Mouse (Mus musculus): ENCODE results near the gene Pom121. TPM values are rescaled to one million over a fixed set of nuclear protein-coding genes. Genes with fewer than 3 reads are reported as not detected.

The Pom121 gene
- 5.2 and 5.3 TPM in 2 replicates for polyA plus RNA-seq (2015; fragmentation: Nextera tagmentation; extraction: Ambion mirVana)

DNA sequence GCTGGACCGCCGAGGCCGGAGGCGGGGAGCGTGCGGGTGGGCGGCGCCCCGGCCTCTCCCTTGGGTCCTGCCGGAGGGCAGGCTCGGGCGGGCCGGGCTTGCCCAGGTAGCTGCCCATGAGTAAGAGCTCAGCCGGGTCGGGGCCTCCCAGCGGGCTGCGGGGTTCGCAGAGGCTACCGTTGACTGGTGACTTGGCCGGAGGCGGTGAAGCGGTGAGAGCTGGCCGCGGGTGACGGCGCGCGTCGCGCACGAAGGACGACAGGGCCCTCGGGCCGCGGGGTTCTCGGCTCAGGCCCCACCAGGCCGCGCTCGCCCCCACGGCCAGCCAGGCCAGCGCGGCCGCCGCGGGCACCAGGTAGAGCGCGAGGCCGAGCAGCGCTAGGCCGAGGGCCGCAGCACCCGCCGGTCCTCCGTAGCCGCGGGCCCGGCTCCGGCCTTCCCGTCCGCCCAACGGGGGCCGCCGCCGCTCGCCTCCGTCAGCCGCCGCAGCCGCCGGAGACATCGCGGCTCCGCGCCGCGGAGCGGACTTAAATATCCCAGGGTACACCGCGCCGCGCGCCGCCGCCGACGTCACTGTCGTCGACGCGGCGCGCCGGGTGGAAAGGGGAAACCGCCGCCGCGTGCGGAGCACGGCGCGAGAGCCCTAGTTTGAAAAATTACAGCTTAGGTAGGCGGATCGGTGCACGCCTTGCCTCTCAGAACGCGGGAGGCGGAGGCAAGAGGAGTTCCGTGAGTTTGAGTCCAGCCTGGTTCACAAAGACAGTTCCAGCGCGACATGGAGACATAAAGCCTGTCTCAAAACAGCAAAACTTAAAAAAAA lies at the start of gene Pom121:
Gene Pom121, minus strand, starts transcription at position 543 of the 820 bp plus-strand sequence.
- Histone ChIP-seq H3K36me3 (ENCODE audit: control insufficient read depth, insufficient read depth) (peaks cover 28% of the 10 kb centered on the region), H3K9me3 (ENCODE audit: control insufficient read depth) (no peaks in the 10 kb centered on the region), H3K27me3 (replicated peaks; ENCODE audit: control insufficient read depth, insufficient read depth, low read length) (no peaks in the 10 kb centered on the region), H3K27ac (ENCODE audit: low read depth, low read length) (peak within 1 kb of the TSS; percentile 92), H3K4me1 (replicated peaks; ENCODE audit: control insufficient read depth, insufficient read depth, low read length) (no peaks in the 10 kb centered on the region), H3K4me3 (ENCODE audit: low read depth, low read length) (peak within 1 kb of the TSS; percentile 88), H3K4me2 (replicated peaks; ENCODE audit: low read depth) (peak within 1 kb of the TSS; percentile 95), H3K9ac (ENCODE audit: low read depth, low read length) (peak within 1 kb of the TSS; percentile 98)
- WGBS: under 1% methylated on average over 85 of the region's 110 CpGs
- ATAC-seq: peak; percentile 87
- TF ChIP-seq CTCF (IDR thresholded peaks at IDR 0.05; ENCODE audit: low read depth): no peak

DNA sequence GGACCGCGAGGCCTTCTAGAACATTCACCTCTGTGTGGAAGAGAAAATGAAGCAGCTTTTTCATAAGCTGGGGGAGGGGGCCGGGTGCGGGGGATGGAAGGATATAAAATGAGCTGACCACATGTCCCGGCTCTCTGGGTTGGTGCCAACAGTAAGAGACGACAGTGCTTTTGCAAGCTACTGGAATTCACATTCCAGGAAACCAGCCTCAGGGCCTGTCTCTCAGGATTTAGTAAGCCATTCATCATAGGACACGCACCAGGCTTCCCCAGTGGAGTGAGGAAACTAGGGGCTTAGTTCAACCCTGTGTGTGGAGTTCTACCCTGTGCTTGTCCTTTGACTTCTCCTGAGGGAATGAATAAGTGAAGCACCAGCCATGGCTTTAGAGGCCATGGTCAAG lies 48.1 kb upstream of the Pom121 start:
- H3K9me3 ChIP-seq (ENCODE audit: control insufficient read depth): no peaks in the 10 kb centered on the region
- no peak for TF ChIP-seq CTCF (IDR thresholded peaks at IDR 0.05; ENCODE audit: low read depth)
- H3K27me3 ChIP-seq (replicated peaks; ENCODE audit: control insufficient read depth, insufficient read depth, low read length): no peaks in the 10 kb centered on the region
- no peak overlapping the region for H3K4me3 ChIP-seq (ENCODE audit: low read depth, low read length)
- WGBS: 70% methylated on average over 7 of the region's 7 CpGs
- no peaks in the 10 kb centered on the region for H3K4me1 ChIP-seq (replicated peaks; ENCODE audit: control insufficient read depth, insufficient read depth, low read length)
- H3K4me2 ChIP-seq (replicated peaks; ENCODE audit: low read depth): no peak overlapping the region
- H3K9ac ChIP-seq (ENCODE audit: low read depth, low read length): no peak overlapping the region
- 0 out of 2 replicates have a peak, but pooled peaks have one; percentile 19 for ATAC-seq
- no peak overlapping the region for H3K27ac ChIP-seq (ENCODE audit: low read depth, low read length)
- H3K36me3 ChIP-seq (ENCODE audit: control insufficient read depth, insufficient read depth): peaks cover 4% of the 10 kb centered on the region; the same call in 1 of the 2 replicates

DNA sequence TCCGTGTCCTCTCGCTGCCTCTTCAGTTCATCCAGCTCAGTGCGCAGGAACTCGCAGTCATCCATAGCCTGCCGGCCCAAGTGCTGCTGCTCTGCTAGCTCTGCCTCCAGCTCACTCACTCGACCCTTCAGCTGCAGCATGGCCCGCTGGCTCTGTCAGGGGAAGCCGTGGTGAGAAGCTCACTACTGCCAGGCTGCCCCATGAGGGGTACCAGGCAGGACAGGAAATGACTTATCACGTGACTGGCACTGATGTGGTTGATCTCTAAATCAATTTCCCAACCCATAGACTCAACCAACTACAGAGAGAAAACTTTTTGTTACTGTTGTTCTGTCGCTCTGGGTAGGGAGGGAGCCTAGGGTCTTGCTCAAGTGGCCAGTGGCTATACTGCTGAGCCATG lies 40.7 kb upstream of the Pom121 start:
- ATAC-seq: no peak
- H3K36me3 ChIP-seq (ENCODE audit: control insufficient read depth, insufficient read depth): peaks cover 28% of the 10 kb centered on the region
- TF ChIP-seq CTCF (IDR thresholded peaks at IDR 0.05; ENCODE audit: low read depth): no peak
- no peak overlapping the region for H3K27ac ChIP-seq (ENCODE audit: low read depth, low read length)
- 95% methylated on average over 10 of the region's 10 CpGs for WGBS
- H3K9ac ChIP-seq (ENCODE audit: low read depth, low read length): no peak overlapping the region
- no peak overlapping the region for H3K4me2 ChIP-seq (replicated peaks; ENCODE audit: low read depth)
- 0 out of 2 replicates have a peak, but pooled peaks cover 3% of the 10 kb centered on the region for H3K9me3 ChIP-seq (ENCODE audit: control insufficient read depth)
- H3K4me3 ChIP-seq (ENCODE audit: low read depth, low read length): no peak overlapping the region
- no peaks in the 10 kb centered on the region for H3K27me3 ChIP-seq (replicated peaks; ENCODE audit: control insufficient read depth, insufficient read depth, low read length)
- no peaks in the 10 kb centered on the region for H3K4me1 ChIP-seq (replicated peaks; ENCODE audit: control insufficient read depth, insufficient read depth, low read length)

DNA sequence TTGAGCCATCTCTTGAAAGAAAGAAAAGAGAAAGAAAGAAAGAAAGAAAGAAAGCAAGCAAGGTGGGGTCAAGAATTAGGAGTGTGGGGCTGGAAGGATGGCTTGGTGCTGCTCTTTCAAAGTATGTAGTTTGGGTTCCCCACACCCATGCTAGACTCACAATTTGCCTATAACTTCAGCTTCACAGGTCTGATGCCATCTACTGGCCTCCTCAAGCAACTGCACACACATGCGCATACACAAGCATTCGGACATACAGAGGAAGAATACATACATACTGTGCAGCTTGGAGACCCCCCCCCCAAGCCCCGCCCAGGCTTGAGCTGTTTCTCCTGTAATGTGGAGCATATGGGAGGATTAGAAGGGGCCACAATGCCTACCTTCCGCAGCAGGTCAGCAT lies 39.5 kb upstream of the Pom121 start:
- no peak overlapping the region for H3K4me3 ChIP-seq (ENCODE audit: low read depth, low read length)
- H3K36me3 ChIP-seq (ENCODE audit: control insufficient read depth, insufficient read depth): peaks cover 27% of the 10 kb centered on the region
- H3K27ac ChIP-seq (ENCODE audit: low read depth, low read length): no peak overlapping the region
- no peaks in the 10 kb centered on the region for H3K4me1 ChIP-seq (replicated peaks; ENCODE audit: control insufficient read depth, insufficient read depth, low read length)
- no peak overlapping the region for H3K9ac ChIP-seq (ENCODE audit: low read depth, low read length)
- H3K9me3 ChIP-seq (ENCODE audit: control insufficient read depth): 0 out of 2 replicates have a peak, but pooled peaks cover 3% of the 10 kb centered on the region
- no peak overlapping the region for H3K4me2 ChIP-seq (replicated peaks; ENCODE audit: low read depth)
- ATAC-seq: no peak
- TF ChIP-seq CTCF (IDR thresholded peaks at IDR 0.05; ENCODE audit: low read depth): 0 out of 2 replicates have a peak, but pooled peaks have one; percentile 19
- no peaks in the 10 kb centered on the region for H3K27me3 ChIP-seq (replicated peaks; ENCODE audit: control insufficient read depth, insufficient read depth, low read length)
- WGBS: 97% methylated on average over 4 of the region's 4 CpGs

DNA sequence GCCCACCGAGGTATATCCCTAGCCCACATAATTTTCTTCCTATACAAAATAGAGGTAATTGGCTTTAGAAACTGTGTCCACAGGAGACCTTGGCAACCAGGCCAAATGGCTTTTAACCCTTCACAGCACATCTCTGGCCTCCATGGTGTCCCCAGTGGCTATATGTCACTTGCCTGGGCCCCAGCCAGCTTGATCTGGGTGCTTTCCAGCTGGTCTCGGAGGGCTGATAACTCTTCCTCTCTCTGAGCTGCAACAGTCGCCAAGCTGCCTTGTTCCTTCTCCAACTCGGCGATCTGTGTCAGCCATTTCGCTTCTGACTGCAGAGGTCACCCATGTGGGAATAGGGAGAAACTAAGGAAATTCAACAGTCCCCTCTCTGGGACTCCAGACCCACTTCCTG lies 36.8 kb upstream of the Pom121 start:
- Histone ChIP-seq H3K27ac (ENCODE audit: low read depth, low read length) (no peak overlapping the region), H3K9me3 (ENCODE audit: control insufficient read depth) (0 out of 2 replicates have a peak, but pooled peaks cover 3% of the 10 kb centered on the region), H3K27me3 (replicated peaks; ENCODE audit: control insufficient read depth, insufficient read depth, low read length) (no peaks in the 10 kb centered on the region), H3K4me3 (ENCODE audit: low read depth, low read length) (no peak overlapping the region), H3K9ac (ENCODE audit: low read depth, low read length) (no peak overlapping the region), H3K4me1 (replicated peaks; ENCODE audit: control insufficient read depth, insufficient read depth, low read length) (no peaks in the 10 kb centered on the region), H3K36me3 (ENCODE audit: control insufficient read depth, insufficient read depth) (peaks cover 33% of the 10 kb centered on the region), H3K4me2 (replicated peaks; ENCODE audit: low read depth) (no peak overlapping the region)
- WGBS: 78% methylated on average over 6 of the region's 6 CpGs
- ATAC-seq: no peak
- no peak for TF ChIP-seq CTCF (IDR thresholded peaks at IDR 0.05; ENCODE audit: low read depth)

DNA sequence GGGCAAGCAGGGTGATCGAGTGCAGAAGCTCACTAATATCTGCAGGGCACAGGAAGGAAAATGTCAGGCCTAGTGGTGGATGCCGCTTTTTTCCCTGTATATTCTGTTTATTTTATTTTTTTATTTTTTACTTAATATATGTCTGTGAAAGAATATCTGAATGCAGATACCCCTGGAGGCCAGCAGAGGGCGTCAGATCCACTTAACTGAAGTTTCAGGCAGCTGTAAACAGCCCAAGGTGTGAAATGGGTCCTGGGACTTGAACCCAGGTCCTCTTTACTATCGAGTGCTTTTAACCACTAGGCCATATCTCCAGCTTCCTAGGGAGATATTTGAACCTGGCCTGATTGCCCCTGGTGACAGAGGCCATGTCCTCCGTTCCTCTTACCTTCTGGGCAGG lies 34.4 kb upstream of the Pom121 start:
- Histone ChIP-seq H3K9ac (ENCODE audit: low read depth, low read length) (no peak overlapping the region), H3K9me3 (ENCODE audit: control insufficient read depth) (0 out of 2 replicates have a peak, but pooled peaks cover 1% of the 10 kb centered on the region), H3K4me2 (replicated peaks; ENCODE audit: low read depth) (no peak overlapping the region), H3K27ac (ENCODE audit: low read depth, low read length) (no peak overlapping the region; the same call in 1 of the 2 replicates), H3K36me3 (ENCODE audit: control insufficient read depth, insufficient read depth) (peaks cover 36% of the 10 kb centered on the region), H3K27me3 (replicated peaks; ENCODE audit: control insufficient read depth, insufficient read depth, low read length) (no peaks in the 10 kb centered on the region), H3K4me3 (ENCODE audit: low read depth, low read length) (no peak overlapping the region), H3K4me1 (replicated peaks; ENCODE audit: control insufficient read depth, insufficient read depth, low read length) (no peaks in the 10 kb centered on the region)
- TF ChIP-seq CTCF (IDR thresholded peaks at IDR 0.05; ENCODE audit: low read depth): peak; percentile 62
- WGBS: 75% methylated on average over 5 of the region's 5 CpGs
- no peak for ATAC-seq

All from intestine, postnatal 0 days (tissue).